Mouse (Mus musculus) hindbrain, postnatal 0 days (tissue): ENCODE measurements around the gene Gpc6. TPM values are rescaled to one million over a fixed set of nuclear protein-coding genes. Genes with fewer than 3 reads are reported as not detected.

Experiments used
- ATAC-seq: fragments of 200-750 bp; cut with Nextera tagmentation; 2 replicates; pipeline ENCODE4 v1.8.0; 2017; ENCODE audit warnings: mild to moderate bottlenecking, moderate TSS enrichment, moderate library complexity
- DNase-seq: peaks from one replicate; pipeline ENCODE4 v3.0.0-alpha.2; 2015; ENCODE audit warnings: low spot score
- H3K27ac ChIP-seq: fragments of 300-500 bp; sonication (generic); 2 replicates; pipeline ENCODE4 v1.5.1; 2014; ENCODE audit warnings: mild to moderate bottlenecking
- H3K27me3 ChIP-seq: fragments of 300-500 bp; sonication (generic); 2 replicates; pipeline ENCODE4 v1.6.1; 2014; ENCODE audit warnings: low read length, mixed read lengths; ENCODE audit not compliant: insufficient read depth
- H3K36me3 ChIP-seq: fragments of 300-500 bp; sonication (generic); 2 replicates; pipeline ENCODE4 v1.6.1; 2014; ENCODE audit warnings: low read length, mixed read lengths; ENCODE audit not compliant: insufficient read depth
- H3K4me1 ChIP-seq: fragments of 300-500 bp; sonication (generic); 2 replicates; pipeline ENCODE4 v1.6.1; 2014; ENCODE audit warnings: antibody characterized with exemption, low read length, mixed read lengths; ENCODE audit not compliant: insufficient read depth
- H3K4me2 ChIP-seq: fragments of 300-500 bp; sonication (generic); 2 replicates; pipeline ENCODE4 v1.6.1; 2014; ENCODE audit warnings: low read depth, mild to moderate bottlenecking, low read length, moderate library complexity, mixed read lengths
- H3K4me3 ChIP-seq: fragments of 300-500 bp; sonication (generic); 2 replicates; pipeline ENCODE4 v1.5.1; 2014; ENCODE audit warnings: low read length
- H3K9ac ChIP-seq: fragments of 300-500 bp; sonication (generic); replicated peaks from 2 replicates; pipeline ENCODE4 v1.6.1; 2014; ENCODE audit warnings: mild to moderate bottlenecking, low read length, moderate library complexity, mixed read lengths
- H3K9me3 ChIP-seq: fragments of 300-500 bp; sonication (generic); 2 replicates; pipeline ENCODE4 v1.6.1; 2016; ENCODE audit warnings: low read length, mixed read lengths
- CTCF ChIP-seq: IDR thresholded peaks from 2 replicates; pipeline ENCODE4 v1.5.1; 2016; ENCODE audit warnings: antibody characterized with exemption, control low read depth, low read depth
- WGBS: fragments of 180-500 bp; shearing (Covaris S2); extraction: QIAGEN DNeasy Blood & Tissue Kit; methylation state at CpG from one replicate; pipeline ENCODE4 v1.1.7; 2014; 5-methylcytosine and 5-hydroxymethylcytosine counted together
- polyA plus RNA-seq: library from polyadenylated mRNA; unstranded; fragments of >200 nt; fragmentation: Nextera tagmentation; extraction: Ambion mirVana; gene quantifications from 2 replicates; pipeline ENCODE4 v1.2.1, GENCODE M21; 2015
- total RNA-seq: library from RNA; depleted of rRNA; stranded (reverse); fragments of >200 nt; gene quantifications from 2 replicates; pipeline ENCODE4 v1.2.3, GENCODE M21; 2014

Gpc6 gene
- total and polyA plus RNA-seq, 2 experiments from 2014 or later = 17.9 to 28.5 TPM

DNA sequence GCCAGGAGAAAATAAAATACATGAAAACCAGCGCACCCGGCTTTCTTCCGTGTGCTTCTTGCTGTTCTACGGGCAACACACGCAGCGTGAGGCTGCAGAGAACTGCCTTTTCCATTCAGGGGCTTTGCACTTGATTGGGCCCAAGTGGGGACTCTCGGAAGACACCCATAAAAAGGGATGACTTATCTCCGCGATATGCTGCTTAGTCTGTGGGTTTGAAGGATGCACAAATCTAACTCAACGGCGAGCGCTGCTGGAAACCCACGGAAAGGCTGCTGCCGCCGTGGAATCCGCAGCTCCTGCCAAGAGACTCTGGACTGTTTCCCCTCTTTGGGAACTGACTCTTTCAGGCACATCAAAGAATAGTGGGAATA is 970.4 kb downstream of the Gpc6 start:
- peak; percentile 42 for ATAC-seq
- TF ChIP-seq CTCF = no peak
- peak overlapping the region; percentile 46 for H3K4me2 ChIP-seq
- H3K4me3 ChIP-seq = no peak overlapping the region
- H3K36me3 ChIP-seq = no peaks in the 10 kb centered on the region
- peak; percentile 47 for DNase-seq
- H3K9ac ChIP-seq = peak overlapping the region; percentile 35; the same call in 1 of the 2 replicates
- 53% methylated on average over 16 of the region's 16 CpGs for WGBS
- H3K4me1 ChIP-seq = no peaks in the 10 kb centered on the region
- H3K27me3 ChIP-seq = no peaks in the 10 kb centered on the region
- no peaks in the 10 kb centered on the region for H3K9me3 ChIP-seq
- H3K27ac ChIP-seq = peak overlapping the region; percentile 64

DNA sequence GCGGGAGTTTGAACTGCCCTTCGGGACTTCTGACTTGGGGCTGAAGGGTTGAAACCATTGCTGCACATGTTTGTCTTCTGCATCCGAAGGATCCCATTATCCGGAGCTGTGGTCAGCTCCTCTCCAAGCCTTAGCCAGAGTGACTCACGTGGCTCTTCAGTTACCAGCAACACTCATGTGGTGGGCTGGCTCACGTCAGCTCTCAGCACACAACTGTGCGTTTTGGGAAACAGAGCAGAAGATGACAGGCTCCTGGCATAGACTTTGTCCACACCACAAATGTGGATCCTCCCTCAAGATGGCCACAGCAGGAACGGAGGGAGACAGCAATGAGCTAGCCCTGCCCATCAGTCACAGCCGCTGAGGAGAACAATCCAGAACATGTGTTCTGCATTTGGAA is 979.2 kb downstream of the Gpc6 start:
- peak; percentile 36; the same call in 1 of the 2 replicates for ATAC-seq
- Histone ChIP-seq H3K36me3 (no peaks in the 10 kb centered on the region), H3K4me2 (no peak overlapping the region), H3K9me3 (no peaks in the 10 kb centered on the region), H3K4me3 (no peak overlapping the region), H3K27me3 (no peaks in the 10 kb centered on the region), H3K27ac (no peak overlapping the region), H3K9ac (no peak overlapping the region), H3K4me1 (peaks cover 4% of the 10 kb centered on the region; the same call in 1 of the 2 replicates)
- WGBS = 81% methylated on average over 9 of the region's 9 CpGs
- DNase-seq = no peak
- no peak for TF ChIP-seq CTCF

DNA sequence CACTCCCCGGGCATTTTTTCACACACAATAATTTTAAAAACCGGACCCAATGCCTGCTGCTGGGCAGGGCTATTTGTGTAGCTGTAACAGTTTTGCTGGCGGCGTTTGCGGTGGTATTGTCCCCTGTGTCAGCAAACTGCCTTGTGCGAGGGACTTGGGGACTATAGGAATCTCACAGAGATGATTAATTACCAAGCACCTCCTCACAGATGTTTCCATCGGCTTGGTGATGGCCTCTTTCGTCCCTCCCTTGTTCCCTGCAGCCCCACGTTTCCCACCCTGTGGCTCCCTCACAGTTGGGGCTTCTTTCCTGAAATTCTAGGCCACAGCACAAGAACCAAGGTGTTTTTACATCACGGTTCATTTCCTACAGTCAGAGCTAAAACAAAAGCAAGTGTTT is 980.6 kb downstream of the Gpc6 start:
- H3K9ac ChIP-seq = no peak overlapping the region
- no peaks in the 10 kb centered on the region for H3K9me3 ChIP-seq
- no peaks in the 10 kb centered on the region for H3K27me3 ChIP-seq
- H3K27ac ChIP-seq = no peak overlapping the region
- no peaks in the 10 kb centered on the region for H3K36me3 ChIP-seq
- peaks cover 4% of the 10 kb centered on the region; the same call in 1 of the 2 replicates for H3K4me1 ChIP-seq
- DNase-seq = no peak
- H3K4me3 ChIP-seq = no peak overlapping the region
- peak overlapping the region; percentile 18; the same call in 1 of the 2 replicates for H3K4me2 ChIP-seq
- peak; percentile 11; the same call in 1 of the 2 replicates for ATAC-seq
- 13% methylated on average over 10 of the region's 10 CpGs for WGBS
- no peak for TF ChIP-seq CTCF

DNA sequence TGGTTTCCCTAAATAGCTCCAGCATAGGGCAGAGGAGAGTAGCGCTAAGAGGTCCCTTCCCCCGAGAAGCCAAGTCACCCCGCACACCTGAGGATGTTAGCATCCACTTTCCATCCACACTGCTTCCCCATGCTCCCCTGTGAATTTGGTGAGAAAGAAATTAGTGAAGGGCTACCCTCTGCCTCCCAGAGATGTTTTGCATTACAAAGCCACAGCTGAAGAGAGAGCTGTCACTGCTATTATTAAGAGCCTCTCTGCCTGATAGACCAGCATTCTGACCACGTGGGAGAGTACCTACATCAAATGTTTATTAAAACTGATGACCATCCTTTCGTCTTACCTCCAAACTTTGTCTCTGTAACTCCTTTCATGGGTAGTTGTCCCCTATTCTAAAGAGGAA is 981.2 kb downstream of the Gpc6 start:
- TF ChIP-seq CTCF = no peak
- no peaks in the 10 kb centered on the region for H3K9me3 ChIP-seq
- no peak overlapping the region for H3K27ac ChIP-seq
- ATAC-seq = no peak
- H3K4me2 ChIP-seq = no peak overlapping the region
- DNase-seq = no peak
- H3K36me3 ChIP-seq = no peaks in the 10 kb centered on the region
- peaks cover 4% of the 10 kb centered on the region; the same call in 1 of the 2 replicates for H3K4me1 ChIP-seq
- H3K4me3 ChIP-seq = no peak overlapping the region
- no peak overlapping the region for H3K9ac ChIP-seq
- WGBS = 32% methylated on average over 5 of the region's 5 CpGs
- no peaks in the 10 kb centered on the region for H3K27me3 ChIP-seq

DNA sequence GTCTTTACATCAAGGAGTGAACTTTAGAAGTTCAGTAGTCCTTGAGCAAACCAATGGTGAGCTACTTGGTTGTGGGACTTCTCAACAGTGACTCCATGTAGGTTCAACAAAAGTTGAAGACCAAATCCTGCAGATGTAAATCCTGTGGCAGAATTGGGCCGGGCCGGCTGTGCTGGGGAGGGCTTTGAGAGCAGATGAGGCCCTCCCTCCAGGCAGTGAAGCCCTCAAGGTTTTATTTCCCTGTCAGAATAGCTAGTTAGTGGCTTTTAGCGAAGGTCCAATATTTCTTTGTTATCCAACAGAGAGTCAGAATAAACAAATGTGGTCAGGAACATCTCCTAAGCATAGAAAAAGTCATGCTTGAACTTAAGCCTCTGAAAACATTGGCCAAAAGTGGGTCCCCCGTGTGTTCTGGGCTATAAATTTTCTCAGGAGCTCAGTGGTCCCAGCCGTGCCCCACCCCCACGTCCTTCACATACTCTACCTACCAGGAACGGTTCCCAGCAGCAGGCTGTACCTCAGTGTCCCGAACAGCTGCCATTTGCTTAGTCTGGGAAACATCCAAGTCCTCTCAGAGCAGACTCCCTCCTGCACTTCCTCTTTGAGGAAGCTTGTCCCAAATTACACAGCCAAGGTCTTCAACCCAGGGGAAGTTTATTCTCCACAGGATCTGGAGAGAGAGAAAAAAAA is 983.3 kb downstream of the Gpc6 start:
- no peak overlapping the region for H3K9ac ChIP-seq
- H3K27me3 ChIP-seq = no peaks in the 10 kb centered on the region
- no peaks in the 10 kb centered on the region for H3K9me3 ChIP-seq
- H3K27ac ChIP-seq = no peak overlapping the region
- 72% methylated on average over 8 of the region's 8 CpGs for WGBS
- ATAC-seq (no peak), DNase-seq (no peak)
- peaks cover 4% of the 10 kb centered on the region; the same call in 1 of the 2 replicates for H3K4me1 ChIP-seq
- no peak for TF ChIP-seq CTCF
- H3K4me3 ChIP-seq = no peak overlapping the region
- no peak overlapping the region for H3K4me2 ChIP-seq
- no peaks in the 10 kb centered on the region for H3K36me3 ChIP-seq

DNA sequence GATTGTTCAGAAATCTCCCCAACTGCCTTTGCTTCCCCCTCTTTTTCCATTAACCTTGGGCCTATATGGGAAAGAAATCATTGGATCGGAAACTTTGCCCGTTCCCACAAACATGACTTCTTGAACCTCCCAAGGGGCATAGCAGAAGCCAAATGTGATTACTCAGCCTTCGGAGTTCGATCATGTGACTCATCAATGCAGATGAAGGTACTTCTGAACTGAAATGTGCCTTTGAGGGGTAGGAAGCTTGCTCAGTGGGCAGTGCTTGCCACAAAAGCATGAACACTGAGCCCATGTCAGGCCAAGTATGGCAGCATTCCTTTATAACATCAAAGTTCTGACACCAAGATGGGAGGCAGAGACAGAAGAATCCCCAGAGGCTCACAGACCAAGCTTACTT is 983.9 kb downstream of the Gpc6 start:
- H3K36me3 ChIP-seq = no peaks in the 10 kb centered on the region
- peaks cover 4% of the 10 kb centered on the region; the same call in 1 of the 2 replicates for H3K4me1 ChIP-seq
- 69% methylated on average over 4 of the region's 4 CpGs for WGBS
- no peak for TF ChIP-seq CTCF
- no peak overlapping the region for H3K4me3 ChIP-seq
- no peaks in the 10 kb centered on the region for H3K27me3 ChIP-seq
- ATAC-seq (no peak), DNase-seq (no peak)
- no peak overlapping the region for H3K4me2 ChIP-seq
- no peak overlapping the region for H3K27ac ChIP-seq
- no peak overlapping the region for H3K9ac ChIP-seq
- no peaks in the 10 kb centered on the region for H3K9me3 ChIP-seq

DNA sequence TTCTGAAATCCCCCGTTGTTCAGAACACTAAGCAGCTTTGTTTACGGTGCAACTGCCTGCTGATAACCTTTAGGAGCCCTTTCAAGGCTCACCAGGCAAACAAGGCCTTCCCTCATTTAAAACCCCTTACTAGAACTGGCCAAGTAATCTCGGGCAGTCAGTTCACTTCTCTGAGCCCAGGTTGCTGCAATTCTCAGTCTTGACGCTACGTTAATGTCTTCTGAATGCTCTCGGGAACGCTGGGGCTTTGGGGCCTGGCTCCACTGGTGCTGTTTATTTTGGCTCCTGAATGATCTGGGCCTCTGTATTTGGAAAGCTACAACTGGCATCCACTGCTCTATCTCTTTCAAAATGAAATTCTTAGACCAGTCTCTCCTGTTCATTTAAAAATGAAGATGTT is 985.2 kb downstream of the Gpc6 start:
- TF ChIP-seq CTCF = no peak
- no peak overlapping the region for H3K27ac ChIP-seq

More for the DNA sequence above, 985.2 kb downstream of the Gpc6 start:
- H3K27me3 ChIP-seq = no peaks in the 10 kb centered on the region
- peak; percentile 40 for DNase-seq
- WGBS = 20% methylated on average over 7 of the region's 7 CpGs
- peaks cover 4% of the 10 kb centered on the region; the same call in 1 of the 2 replicates for H3K4me1 ChIP-seq
- no peak overlapping the region for H3K4me2 ChIP-seq
- no peaks in the 10 kb centered on the region for H3K36me3 ChIP-seq
- H3K9ac ChIP-seq = no peak overlapping the region
- H3K4me3 ChIP-seq = no peak overlapping the region
- no peak for ATAC-seq
- H3K9me3 ChIP-seq = no peaks in the 10 kb centered on the region
